Mouse (Mus musculus) neural tube, embryonic 14.5 days (tissue): ENCODE results near the gene Trim56. TPM values are rescaled to one million over a fixed set of nuclear protein-coding genes. Genes with fewer than 3 reads are reported as not detected.

ENCODE experiments used
- ATAC-seq: fragments of 200-750 bp; cut with Nextera tagmentation; 2 replicates; pipeline ENCODE4 v1.8.0; 2017; ENCODE audit warnings: low read depth, mild to moderate bottlenecking, moderate TSS enrichment, moderate library complexity
- H3K27ac ChIP-seq: fragments of 300-500 bp; sonication (generic); 2 replicates; pipeline ENCODE4 v1.5.1; 2014; ENCODE audit warnings: low read depth, mild to moderate bottlenecking, control low read depth, low read length, moderate library complexity, mixed read lengths
- H3K27me3 ChIP-seq: fragments of 300-500 bp; sonication (generic); 2 replicates; pipeline ENCODE4 v1.6.1; 2014; ENCODE audit warnings: low read length; ENCODE audit not compliant: control insufficient read depth, insufficient read depth
- H3K36me3 ChIP-seq: fragments of 300-500 bp; sonication (generic); 2 replicates; pipeline ENCODE4 v1.6.1; 2014; ENCODE audit warnings: low read length, mixed read lengths; ENCODE audit not compliant: control insufficient read depth, insufficient read depth
- H3K4me1 ChIP-seq: fragments of 300-500 bp; sonication (generic); 2 replicates; pipeline ENCODE4 v1.6.1; 2014; ENCODE audit warnings: low read length; ENCODE audit not compliant: control insufficient read depth, insufficient read depth
- H3K4me2 ChIP-seq: fragments of 300-500 bp; sonication (generic); 2 replicates; pipeline ENCODE4 v1.6.1; 2014; ENCODE audit warnings: mild to moderate bottlenecking, low read depth, low read length, control low read depth
- H3K4me3 ChIP-seq: fragments of 300-500 bp; sonication (generic); 2 replicates; pipeline ENCODE4 v1.5.1; 2014; ENCODE audit warnings: low read depth, low read length, control low read depth, mixed read lengths
- H3K9ac ChIP-seq: fragments of 300-500 bp; sonication (generic); replicated peaks from 2 replicates; pipeline ENCODE4 v1.6.1; 2014; ENCODE audit warnings: low read depth, mild to moderate bottlenecking, control low read depth, low read length, mixed read lengths
- H3K9me3 ChIP-seq: fragments of 300-500 bp; sonication (generic); 2 replicates; pipeline ENCODE4 v1.6.1; 2016; ENCODE audit warnings: low read length; ENCODE audit not compliant: control insufficient read depth
- WGBS: fragments of 180-500 bp; shearing (Covaris S2); extraction: QIAGEN DNeasy Blood & Tissue Kit; methylation state at CpG from one replicate; pipeline ENCODE4 v1.1.7; 2014; 5-methylcytosine and 5-hydroxymethylcytosine counted together
- polyA plus RNA-seq: library from polyadenylated mRNA; unstranded; fragments of >200 nt; fragmentation: Nextera tagmentation; extraction: Ambion mirVana; gene quantifications from 2 replicates; pipeline ENCODE4 v1.2.1, GENCODE M21; 2014

Gene Trim56
- polyA plus RNA-seq, 1 experiment from 2014 or later = 2.1 TPM

GRCm38 (mm10) chr5:137102575-137103522, 13.2 kb downstream of the Trim56 start:
- H3K4me2 ChIP-seq = no peak overlapping the region
- H3K27me3 ChIP-seq = no peaks in the 10 kb centered on the region
- no peak for ATAC-seq
- H3K9ac ChIP-seq = no peak overlapping the region
- H3K4me3 ChIP-seq = no peak overlapping the region
- no peak overlapping the region for H3K27ac ChIP-seq
- H3K4me1 ChIP-seq = no peaks in the 10 kb centered on the region
- WGBS = 77% methylated on average over 28 of the region's 28 CpGs
- H3K9me3 ChIP-seq = no peaks in the 10 kb centered on the region
- H3K36me3 ChIP-seq = no peaks in the 10 kb centered on the region

GRCm38 (mm10) chr5:137102078-137102477, 13.9 kb downstream of the Trim56 start:
- Histone ChIP-seq H3K27me3 (no peaks in the 10 kb centered on the region), H3K4me3 (no peak overlapping the region), H3K4me2 (no peak overlapping the region), H3K9ac (no peak overlapping the region), H3K36me3 (no peaks in the 10 kb centered on the region), H3K9me3 (no peaks in the 10 kb centered on the region), H3K4me1 (no peaks in the 10 kb centered on the region), H3K27ac (no peak overlapping the region)
- no peak for ATAC-seq
- 85% methylated on average over 10 of the region's 10 CpGs for WGBS

GRCm38 (mm10) chr5:137100660-137101059, 15.3 kb downstream of the Trim56 start:
- WGBS = 53% methylated on average over 4 of the region's 4 CpGs
- no peaks in the 10 kb centered on the region for H3K36me3 ChIP-seq
- no peaks in the 10 kb centered on the region for H3K27me3 ChIP-seq
- H3K4me2 ChIP-seq = no peak overlapping the region
- no peaks in the 10 kb centered on the region for H3K4me1 ChIP-seq
- no peak for ATAC-seq
- no peaks in the 10 kb centered on the region for H3K9me3 ChIP-seq
- H3K9ac ChIP-seq = no peak overlapping the region
- H3K27ac ChIP-seq = no peak overlapping the region
- H3K4me3 ChIP-seq = no peak overlapping the region

- Histone ChIP-seq H3K4me2 (no peak overlapping the region), H3K4me1 (no peaks in the 10 kb centered on the region), H3K27me3 (no peaks in the 10 kb centered on the region), H3K9me3 (no peaks in the 10 kb centered on the region), H3K4me3 (no peak overlapping the region), H3K36me3 (no peaks in the 10 kb centered on the region), H3K27ac (no peak overlapping the region), H3K9ac (no peak overlapping the region)
- 83% methylated on average over 11 of the region's 11 CpGs for WGBS
- ATAC-seq = no peak
Observed at GRCm38 (mm10) chr5:137098418-137098817, 17.6 kb downstream of the Trim56 start.

GRCm38 (mm10) chr5:137096037-137096436, 20.0 kb downstream of the Trim56 start:
- ATAC-seq = no peak
- no peak overlapping the region for H3K4me3 ChIP-seq
- no peak overlapping the region for H3K9ac ChIP-seq
- no peaks in the 10 kb centered on the region for H3K36me3 ChIP-seq
- no peaks in the 10 kb centered on the region for H3K9me3 ChIP-seq
- 74% methylated on average over 1 of the region's 1 CpGs for WGBS
- no peak overlapping the region for H3K4me2 ChIP-seq
- no peak overlapping the region for H3K27ac ChIP-seq
- H3K4me1 ChIP-seq = no peaks in the 10 kb centered on the region
- H3K27me3 ChIP-seq = no peaks in the 10 kb centered on the region

- no peak overlapping the region for H3K4me2 ChIP-seq
- no peaks in the 10 kb centered on the region for H3K9me3 ChIP-seq
- no peak for ATAC-seq
- H3K9ac ChIP-seq = no peak overlapping the region
- no peak overlapping the region for H3K27ac ChIP-seq
- no peaks in the 10 kb centered on the region for H3K36me3 ChIP-seq
- H3K27me3 ChIP-seq = no peaks in the 10 kb centered on the region
- no peak overlapping the region for H3K4me3 ChIP-seq
- H3K4me1 ChIP-seq = no peaks in the 10 kb centered on the region
- 91% methylated on average over 10 of the region's 10 CpGs for WGBS
Observed at GRCm38 (mm10) chr5:137095135-137095534, 20.9 kb downstream of the Trim56 start.

- no peak overlapping the region for H3K4me2 ChIP-seq
- no peak for ATAC-seq
- H3K27ac ChIP-seq = no peak overlapping the region
- no peaks in the 10 kb centered on the region for H3K4me1 ChIP-seq
- no peaks in the 10 kb centered on the region for H3K9me3 ChIP-seq
- no peak overlapping the region for H3K9ac ChIP-seq
- no peak overlapping the region for H3K4me3 ChIP-seq
- 85% methylated on average over 9 of the region's 9 CpGs for WGBS
- H3K36me3 ChIP-seq = no peaks in the 10 kb centered on the region
- H3K27me3 ChIP-seq = no peaks in the 10 kb centered on the region
Observed at GRCm38 (mm10) chr5:137093720-137094119, 22.3 kb downstream of the Trim56 start.

GRCm38 (mm10) chr5:137091560-137091959, 24.4 kb downstream of the Trim56 start:
- H3K9me3 ChIP-seq = no peaks in the 10 kb centered on the region
- 74% methylated on average over 6 of the region's 6 CpGs for WGBS

GRCm38 (mm10) chr5:137090870-137091269, 25.1 kb downstream of the Trim56 start:
- H3K9ac ChIP-seq = no peak overlapping the region
- H3K36me3 ChIP-seq = no peaks in the 10 kb centered on the region
- no peak for ATAC-seq
- 80% methylated on average over 10 of the region's 10 CpGs for WGBS
- H3K4me2 ChIP-seq = no peak overlapping the region
- H3K9me3 ChIP-seq = no peaks in the 10 kb centered on the region
- H3K27me3 ChIP-seq = no peaks in the 10 kb centered on the region
- no peak overlapping the region for H3K27ac ChIP-seq
- H3K4me3 ChIP-seq = no peak overlapping the region
- no peaks in the 10 kb centered on the region for H3K4me1 ChIP-seq

More at GRCm38 (mm10) chr5:137091560-137091959, 24.4 kb downstream of the Trim56 start:
- H3K4me1 ChIP-seq = no peaks in the 10 kb centered on the region
- H3K4me2 ChIP-seq = no peak overlapping the region
- ATAC-seq = no peak
- no peak overlapping the region for H3K27ac ChIP-seq
- H3K36me3 ChIP-seq = no peaks in the 10 kb centered on the region
- H3K9ac ChIP-seq = no peak overlapping the region
- H3K4me3 ChIP-seq = no peak overlapping the region
- H3K27me3 ChIP-seq = no peaks in the 10 kb centered on the region
